Mouse (Mus musculus) cerebellum, adult 2 months (tissue): Measurements from ENCODE around the gene Itgb2l. TPM values are rescaled to one million over a fixed set of nuclear protein-coding genes. Genes with fewer than 3 reads are reported as not detected.

Experiments
- DNase-seq, 2 experiments: peaks; one replicate each; pipeline ENCODE4 v3.0.0; 2021
- H3K27ac ChIP-seq: fragments of 200-500 bp; 2 replicates; pipeline ENCODE4 v1.5.1; 2012; ENCODE audit warnings: low read length, control low read depth, inconsistent platforms; ENCODE audit not compliant: insufficient read depth
- H3K27me3 ChIP-seq: fragments of 200-500 bp; 2 replicates; pipeline ENCODE4 v1.6.1; 2012; ENCODE audit warnings: inconsistent platforms, mild to moderate bottlenecking, low read length, moderate library complexity; ENCODE audit not compliant: control insufficient read depth, insufficient read depth
- H3K4me1 ChIP-seq: fragments of 200-500 bp; 2 replicates; pipeline ENCODE4 v1.6.1; 2011; ENCODE audit warnings: low read length; ENCODE audit not compliant: control insufficient read depth, insufficient read depth
- H3K4me3 ChIP-seq: fragments of 200-500 bp; replicated peaks from 2 replicates; pipeline ENCODE3; 2011; ENCODE audit warnings: mild to moderate bottlenecking, low read depth, low read length, control low read depth; ENCODE audit not compliant: insufficient read depth
- CTCF ChIP-seq: fragments of 200-500 bp; IDR thresholded peaks from 2 replicates; pipeline ENCODE4 v1.5.1; 2011; ENCODE audit warnings: low read depth, mild to moderate bottlenecking, control low read depth, low read length, moderate library complexity, borderline replicate concordance; ENCODE audit not compliant: insufficient read depth
- POLR2A ChIP-seq: fragments of 200-500 bp; IDR thresholded peaks from 2 replicates; pipeline ENCODE4 v1.6.1; 2011; ENCODE audit warnings: low read length, control low read depth, borderline replicate concordance; ENCODE audit not compliant: insufficient read depth
- WGBS: fragments of 180-500 bp; shearing (Covaris S2); methylation state at CpG from one replicate; pipeline ENCODE4 v1.1.7; 2018; 5-methylcytosine and 5-hydroxymethylcytosine counted together
- polyA plus RNA-seq: library from polyadenylated mRNA; depleted of rRNA; stranded (reverse); fragments of >200 nt; gene quantifications from 2 replicates; pipeline ENCODE4 v1.2.3, GENCODE M21; 2012; rRNA removed

The Itgb2l gene
- polyA plus RNA-seq, 1 experiment = 0.03 TPM

DNA sequence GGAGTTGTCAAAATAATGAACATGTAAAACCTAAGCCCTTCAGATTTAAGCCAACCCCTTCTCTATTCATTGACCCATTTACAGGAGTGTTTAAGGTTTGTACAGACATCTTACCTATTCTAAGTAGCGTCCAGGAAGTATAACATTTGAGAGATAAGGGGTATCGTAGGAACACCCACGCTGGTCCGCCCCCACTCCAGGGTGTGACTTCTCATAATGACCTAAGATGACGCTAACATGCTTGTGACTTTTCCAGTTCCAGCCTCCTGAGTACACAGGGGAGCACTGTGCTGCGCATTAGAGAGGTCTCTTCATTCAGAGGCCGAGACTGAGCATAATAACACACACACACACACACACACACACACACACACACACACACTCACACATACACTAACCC is 67.9 kb downstream of the Itgb2l start:
- no peaks in the 10 kb centered on the region for H3K4me1 ChIP-seq
- WGBS = 91% methylated on average over 7 of the region's 7 CpGs
- DNase-seq = no peak
- H3K27ac ChIP-seq = no peak overlapping the region
- TF ChIP-seq POLR2A (no peak), CTCF (no peak)
- no peak overlapping the region for H3K4me3 ChIP-seq
- no peaks in the 10 kb centered on the region for H3K27me3 ChIP-seq

DNA sequence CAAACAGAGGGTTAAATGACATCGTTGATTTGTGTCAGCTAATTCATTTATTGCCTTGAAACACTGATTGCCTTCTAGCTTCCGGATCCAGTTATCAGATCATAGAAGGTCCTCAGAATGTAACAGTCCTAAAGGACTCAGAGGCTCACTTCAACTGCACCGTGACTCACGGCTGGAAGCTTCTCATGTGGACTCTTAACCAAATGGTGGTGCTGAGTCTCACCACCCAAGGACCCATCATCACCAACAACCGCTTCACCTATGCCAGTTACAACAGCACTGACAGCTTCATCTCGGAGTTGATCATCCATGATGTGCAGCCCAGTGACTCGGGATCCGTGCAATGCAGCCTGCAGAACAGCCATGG is 70.7 kb downstream of the Itgb2l start:
- 85% methylated on average over 8 of the region's 8 CpGs for WGBS
- no peak overlapping the region for H3K4me3 ChIP-seq

More for the DNA sequence above, 70.7 kb downstream of the Itgb2l start:
- TF ChIP-seq CTCF (no peak), POLR2A (no peak)
- Histone ChIP-seq H3K27me3 (no peaks in the 10 kb centered on the region), H3K27ac (no peak overlapping the region), H3K4me1 (no peaks in the 10 kb centered on the region)
- no peak for DNase-seq

Other genes starting within 250 kb of the Itgb2l start
- 38.3 and 54.5 TPM in 2 replicates for gene Sh3bgr, start 243.2 kb downstream of the Itgb2l start, polyA plus RNA-seq
- 32.1 and 38.6 TPM in 2 replicates for gene B3galt5, start 207.8 kb downstream of the Itgb2l start, polyA plus RNA-seq
- 1,304 and 1,327 TPM in 2 replicates for gene Pcp4, start 24.0 kb upstream of the Itgb2l start, polyA plus RNA-seq